Mouse (Mus musculus): ENCODE results near the gene Cmtm4.

Gene Cmtm4

DNA sequence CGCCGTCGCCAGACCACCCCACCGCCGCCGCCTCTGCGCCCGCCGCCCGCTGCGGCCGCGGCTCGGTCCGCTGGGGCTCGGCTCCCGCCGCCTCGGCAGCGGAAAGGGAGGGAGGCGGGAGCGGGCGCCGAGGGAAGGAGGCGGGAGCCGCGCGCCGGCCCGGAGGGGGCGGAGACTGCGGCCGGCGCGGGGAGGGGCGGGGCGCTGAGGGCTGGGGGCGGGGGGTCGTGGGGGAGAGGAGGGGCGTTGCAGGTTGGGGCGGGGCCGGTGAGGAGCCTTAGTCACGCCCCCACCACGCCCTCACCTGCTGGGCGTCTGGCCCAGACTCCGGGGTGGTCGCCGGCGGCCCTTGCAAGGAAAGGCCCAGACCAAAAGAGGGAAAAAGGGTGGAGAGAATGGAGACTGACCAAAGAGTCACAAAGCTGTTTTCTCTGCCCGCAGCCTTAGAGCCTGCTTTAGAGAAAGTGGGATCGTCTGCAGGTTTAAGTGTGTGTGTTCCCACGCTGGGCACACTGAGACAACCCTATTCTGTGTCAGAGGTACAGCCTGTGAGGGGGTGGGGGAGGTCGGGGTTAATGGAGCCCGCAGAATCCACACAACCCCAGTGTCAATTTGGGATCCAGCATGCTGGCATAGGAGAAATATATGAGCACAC, at the start of gene Cmtm4:
Cmtm4 (minus strand) TSS at position 105 of the 655 bp plus-strand sequence.
- DNase-seq, result peak; percentile 67

DNA sequence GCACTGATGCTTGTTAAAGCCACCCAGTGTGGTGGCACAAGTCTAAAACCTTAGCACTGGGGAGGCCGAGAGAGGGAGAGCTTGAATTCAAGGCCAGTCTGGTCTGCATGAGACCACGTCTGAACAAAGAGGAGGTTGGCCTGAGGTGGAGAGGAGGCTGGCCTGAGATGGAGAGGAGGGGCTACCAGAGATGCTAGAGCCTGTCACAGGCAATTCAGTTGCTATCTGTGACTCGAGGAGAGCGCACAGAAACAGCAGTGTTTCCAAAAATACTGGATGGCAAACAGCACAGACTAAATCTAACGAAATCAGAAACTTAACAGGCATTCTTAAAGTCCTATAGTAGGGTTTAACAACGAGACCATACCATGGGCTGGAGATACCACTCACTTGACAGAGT, 49.6 kb upstream of the Cmtm4 start:
- DNase-seq, result no peak

DNA sequence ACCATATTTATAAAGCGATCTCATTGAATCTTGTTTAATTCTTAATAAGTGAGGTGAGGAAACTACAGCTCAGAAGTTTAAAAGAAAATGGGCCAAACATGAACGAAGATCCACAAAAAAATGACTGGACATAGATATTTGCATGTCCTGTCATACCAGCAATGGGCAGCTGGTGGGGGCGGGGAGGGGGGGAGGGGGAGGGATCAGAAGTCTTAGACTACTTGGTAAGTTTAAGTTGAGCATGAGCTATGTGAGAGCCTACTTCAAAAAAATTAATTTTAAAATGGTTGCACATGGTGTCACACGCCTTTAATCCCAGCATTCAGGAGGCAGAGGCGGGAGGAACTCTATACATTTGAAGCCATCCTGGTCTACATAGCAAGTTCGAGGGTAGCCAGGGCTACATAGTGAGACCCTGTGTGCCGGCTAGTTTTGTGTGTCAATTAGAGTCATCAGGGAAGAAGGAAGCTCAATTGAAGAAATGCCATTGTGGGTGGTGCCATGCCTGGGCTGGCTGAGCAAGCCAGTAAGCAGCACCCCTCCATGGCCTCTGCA, 47.6 kb upstream of the Cmtm4 start:
- DNase-seq, result no peak

DNA sequence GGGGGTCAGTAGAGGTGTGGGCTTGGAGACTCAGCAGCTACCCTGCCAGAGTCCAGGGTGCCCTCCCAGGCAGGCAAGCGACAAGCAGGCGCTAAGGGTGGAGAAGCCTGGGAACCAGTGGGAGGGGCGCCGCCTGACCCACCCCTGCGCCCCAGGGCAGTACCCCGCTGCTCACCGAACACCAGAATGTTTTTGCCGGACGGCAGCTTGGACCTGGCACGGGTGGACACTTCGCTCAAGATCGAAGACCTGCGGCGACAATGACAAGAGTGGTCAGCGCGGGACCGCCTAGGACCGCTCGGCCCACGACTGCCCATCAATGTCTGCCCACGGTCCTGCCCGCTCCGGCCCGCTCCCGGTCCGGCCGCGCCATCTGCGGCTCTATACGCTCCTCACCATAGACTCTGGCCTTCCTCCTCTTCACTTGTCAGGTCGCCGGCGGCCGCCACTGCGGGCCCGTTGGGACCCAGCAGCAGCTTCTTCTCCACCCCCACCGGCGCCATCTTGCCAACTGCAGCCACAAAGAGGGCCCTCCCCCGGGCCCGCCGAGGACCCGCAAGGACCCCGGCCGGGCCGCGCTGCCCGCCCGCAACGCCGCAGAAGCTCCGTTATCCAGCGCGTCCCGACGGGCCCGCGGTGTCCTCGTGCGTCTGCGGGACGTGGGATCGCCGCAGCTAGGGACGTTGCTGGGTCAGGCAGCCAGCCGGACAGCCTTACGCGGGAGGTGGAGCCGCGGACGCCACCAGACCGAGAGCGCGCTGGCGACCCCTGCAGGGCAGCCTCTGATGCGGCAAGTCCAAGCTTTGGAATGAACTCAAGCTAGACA, 46.9 kb upstream of the Cmtm4 start, which contains the start of gene Dync1li2:
Dync1li2 (minus strand) TSS at position 749 of the 826 bp plus-strand sequence.
- DNase-seq, result peak; percentile 97

DNA sequence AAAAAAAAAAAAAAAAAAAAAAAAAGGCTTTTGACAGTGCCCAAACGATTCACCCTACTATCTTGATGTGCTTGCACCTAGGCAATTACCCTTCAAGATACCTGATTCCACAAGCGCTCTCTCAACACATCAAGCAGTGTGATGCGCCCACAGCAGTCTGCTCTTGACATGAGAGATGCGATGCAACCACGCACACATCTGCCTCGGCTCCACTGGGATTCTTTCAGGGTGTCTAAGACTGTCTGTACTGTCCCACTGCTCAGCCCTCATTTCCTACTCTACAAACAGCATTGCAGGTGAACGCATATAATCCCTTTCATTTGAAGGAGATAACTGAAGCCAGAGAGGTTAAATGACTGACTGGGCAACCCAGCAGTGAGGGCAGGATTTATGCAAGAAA, 46.0 kb upstream of the Cmtm4 start:
- DNase-seq, result no peak

DNA sequence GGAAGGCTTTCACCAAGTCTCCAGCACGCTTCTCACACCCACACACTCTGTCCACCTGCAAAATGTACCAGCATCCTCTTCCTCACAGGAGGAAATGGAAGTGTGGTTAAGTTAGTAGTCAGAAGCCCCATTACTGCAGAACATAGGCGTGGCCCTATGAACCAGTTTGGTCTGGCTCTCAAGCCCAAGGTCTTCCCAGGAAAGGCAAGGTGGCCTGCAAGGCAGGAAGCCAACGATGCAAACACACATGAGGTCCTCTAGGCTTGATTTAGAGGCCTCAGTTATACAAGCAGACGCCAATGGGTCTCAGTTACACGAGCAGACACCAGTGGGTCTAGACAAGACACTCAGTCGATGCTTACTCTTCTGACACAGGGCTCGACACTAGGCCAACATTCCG, 43.9 kb upstream of the Cmtm4 start:
- no peak for DNase-seq

DNA sequence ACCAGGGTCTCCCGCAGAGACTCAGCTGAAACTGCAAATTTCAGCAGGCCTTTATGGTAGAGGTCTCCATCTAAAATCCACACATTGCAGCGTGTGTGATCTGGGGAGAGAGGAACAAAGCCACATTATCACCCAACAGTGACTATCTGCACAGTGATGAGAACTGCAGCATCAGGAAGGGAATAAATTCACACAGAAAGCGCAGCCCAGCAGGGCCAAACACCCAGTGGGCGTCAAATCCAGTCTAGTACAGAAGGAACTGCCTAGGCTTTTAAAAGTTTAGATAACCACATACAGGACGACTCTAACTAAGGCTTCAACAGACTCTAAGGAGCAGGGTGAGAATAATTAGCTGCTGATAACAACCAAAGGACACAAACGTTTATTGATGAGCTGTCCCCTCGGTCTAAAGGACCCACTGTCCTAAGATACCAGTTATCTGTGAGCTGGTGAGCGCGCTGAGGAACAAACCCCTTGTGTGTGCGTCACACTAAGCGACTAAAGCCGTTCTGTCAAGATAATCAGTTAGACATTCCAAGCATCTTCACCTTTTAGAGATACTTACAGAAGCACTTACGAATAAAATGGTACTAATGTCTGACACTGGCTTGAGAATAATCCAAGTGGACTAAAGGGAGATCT, 42.0 kb upstream of the Cmtm4 start:
- no peak for DNase-seq

DNA sequence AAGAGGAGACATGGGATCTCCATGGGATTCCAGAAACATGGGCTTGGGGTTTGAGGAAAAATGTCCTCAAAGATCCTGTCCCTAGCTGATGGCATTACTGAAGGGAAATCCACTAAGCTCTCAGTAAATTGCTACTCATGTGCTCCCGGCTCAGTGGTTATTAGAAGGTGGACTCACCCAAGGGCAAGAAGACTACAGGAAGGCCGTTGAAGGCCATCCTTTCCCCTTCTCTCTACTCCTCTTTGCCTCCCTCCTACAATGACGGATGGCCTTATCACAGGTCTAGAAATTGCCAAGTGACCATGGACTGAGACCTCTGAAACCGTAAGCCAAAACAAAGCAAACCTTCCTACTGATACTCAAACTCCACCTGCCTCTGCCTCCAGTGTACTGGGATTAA, 41.0 kb upstream of the Cmtm4 start:
- no peak for DNase-seq

DNA sequence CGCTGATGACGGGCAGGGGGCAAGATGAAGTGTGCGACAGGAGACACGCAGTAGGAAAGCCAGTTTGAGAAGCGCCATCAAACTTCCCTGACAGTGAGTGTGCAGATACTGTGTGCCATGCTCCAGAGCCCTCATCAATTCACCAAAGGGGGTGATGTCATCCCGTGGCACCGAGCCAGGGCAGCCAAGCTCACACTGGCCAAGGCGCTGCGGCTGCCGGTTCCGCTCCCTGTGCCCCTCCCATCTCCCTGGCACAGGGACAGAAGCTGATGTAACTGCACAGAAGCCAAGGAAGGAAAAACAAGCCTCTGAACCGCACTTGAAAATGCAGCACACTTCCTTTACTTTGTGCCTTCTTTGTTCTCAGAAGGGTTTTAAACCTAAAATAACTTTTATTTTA, 40.4 kb upstream of the Cmtm4 start:
- peak; percentile 94 for DNase-seq

DNA sequence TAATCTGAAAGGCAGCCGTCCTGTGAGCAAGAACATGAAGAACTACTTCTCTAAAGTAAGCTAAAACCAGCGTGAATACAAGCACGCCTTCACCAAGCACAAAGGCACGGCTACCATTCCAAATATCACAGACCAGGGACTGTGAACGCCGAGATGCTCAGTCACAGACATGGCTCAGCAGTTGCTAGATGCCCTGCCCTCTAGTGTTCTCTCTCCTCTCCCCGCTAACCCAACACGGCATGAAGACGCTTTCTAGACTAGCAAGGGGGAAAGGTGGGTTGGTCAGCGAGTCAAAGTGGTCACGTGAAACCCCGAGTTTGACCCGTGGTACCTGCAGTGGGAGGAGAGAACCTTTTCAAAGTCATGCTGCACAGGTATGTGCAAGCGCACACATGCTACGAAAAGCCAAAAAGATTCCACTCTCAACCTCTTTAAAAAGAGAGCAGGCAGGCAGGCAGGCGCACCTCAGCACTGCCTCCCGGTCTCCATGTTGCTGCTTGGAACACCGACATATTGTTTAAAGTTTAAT, 39.3 kb upstream of the Cmtm4 start:
- no peak for DNase-seq

DNA sequence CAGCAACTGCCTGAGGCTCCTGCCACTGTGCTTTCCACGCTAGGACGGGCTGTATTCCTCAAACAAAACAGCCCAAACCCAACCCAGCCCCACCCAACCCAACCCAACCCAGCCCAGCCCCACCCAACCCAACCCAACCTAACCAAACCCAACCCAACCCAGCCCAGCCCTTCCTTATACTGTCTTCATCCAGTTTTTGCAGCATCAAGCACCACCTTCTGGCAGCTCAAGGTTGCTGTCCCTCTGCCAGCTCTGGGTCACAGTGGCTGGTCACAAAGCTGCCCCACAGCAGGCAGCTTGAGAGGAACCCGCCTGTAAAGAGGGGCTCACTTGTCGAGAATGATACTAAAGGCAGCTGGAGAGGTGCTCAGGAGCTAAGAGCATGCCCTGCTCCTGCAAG, 38.7 kb upstream of the Cmtm4 start:
- DNase-seq, result no peak

DNA sequence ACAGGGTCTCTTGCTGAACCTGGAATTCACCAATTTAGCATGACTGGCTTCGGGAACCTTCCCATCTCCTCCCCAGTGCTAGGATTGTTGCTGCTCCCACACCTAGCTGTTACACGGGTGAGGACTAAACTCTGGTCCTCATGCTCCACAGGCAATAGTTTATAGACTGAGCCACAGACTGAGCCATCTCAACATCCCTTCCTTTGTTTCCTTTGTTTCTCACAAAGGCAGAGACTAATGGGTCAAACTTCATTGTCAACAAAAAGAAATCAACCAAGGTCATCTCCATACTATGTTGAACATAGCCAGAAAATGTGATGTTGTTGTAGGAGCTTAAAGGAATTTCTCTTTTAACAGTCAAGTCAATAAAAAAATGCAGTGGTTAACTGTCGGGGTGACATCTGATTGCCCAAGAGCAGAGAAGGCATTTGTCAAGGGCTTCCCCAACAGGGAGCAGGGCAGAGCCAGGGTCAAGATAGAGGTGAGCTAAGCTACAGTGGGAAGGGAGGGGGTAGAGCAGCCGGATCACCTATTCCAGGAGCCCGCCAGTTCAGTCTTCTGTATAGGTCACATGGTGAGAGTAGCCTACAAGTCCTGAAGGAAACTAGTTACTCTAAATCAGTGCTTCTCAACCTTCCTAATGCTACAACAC, 37.7 kb upstream of the Cmtm4 start:
- DNase-seq, result no peak

DNA sequence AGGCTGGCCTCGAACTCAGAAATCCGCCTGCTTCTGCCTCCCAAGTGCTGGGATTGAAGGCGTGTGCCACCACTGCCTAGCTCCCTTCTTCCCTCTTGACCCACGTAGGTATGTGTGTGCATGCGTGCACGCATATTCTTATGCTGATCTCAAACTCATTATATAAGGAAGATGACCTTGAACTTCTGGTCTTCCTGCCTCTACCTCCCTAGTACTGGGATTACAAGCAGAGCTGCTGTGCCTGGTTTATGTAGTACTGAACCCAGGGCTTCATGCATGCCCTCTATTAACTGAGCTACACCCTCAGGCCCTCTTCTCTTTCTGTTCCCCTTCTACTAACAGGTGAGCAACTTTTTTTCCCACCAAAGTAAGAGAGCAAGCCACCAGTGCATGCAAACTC, 37.0 kb upstream of the Cmtm4 start:
- DNase-seq, result no peak

DNA sequence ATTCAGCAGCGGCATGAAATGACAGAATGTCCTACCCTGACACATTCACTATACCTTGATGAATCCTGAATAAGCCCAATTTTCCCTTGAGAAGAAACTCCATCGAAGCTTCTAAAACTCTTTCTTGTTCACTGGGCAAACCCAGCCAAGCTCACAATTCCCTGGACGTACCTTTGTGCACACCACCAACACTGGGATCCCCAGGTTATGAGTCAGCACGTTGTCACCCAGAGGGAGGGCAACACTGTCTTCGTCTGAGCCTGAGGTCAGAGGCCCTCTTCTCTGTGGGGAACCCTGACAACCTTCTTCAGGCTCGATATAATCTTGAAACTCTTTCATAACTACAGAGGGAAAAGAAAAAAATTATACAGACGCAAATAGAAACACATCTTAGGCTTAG, 34.6 kb upstream of the Cmtm4 start:
- DNase-seq, result no peak

DNA sequence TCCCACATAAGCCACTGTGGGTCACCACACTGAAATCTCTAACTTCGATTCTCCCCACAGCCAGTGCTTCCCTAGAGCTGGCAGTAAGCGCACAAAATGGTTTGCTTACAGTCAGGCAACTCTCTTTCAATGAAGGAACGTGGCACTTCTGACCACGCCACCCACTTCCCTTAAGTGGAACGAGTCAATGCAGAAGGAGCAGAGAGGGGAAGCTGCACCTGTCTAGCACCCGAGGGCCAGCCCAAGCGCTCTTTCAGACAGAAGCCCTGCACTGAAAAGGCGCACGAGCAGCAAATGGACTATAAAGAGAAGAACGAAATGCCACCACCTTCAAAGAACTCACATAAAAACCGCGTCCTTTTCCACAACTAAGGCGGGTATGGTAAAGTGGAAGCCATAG, 32.1 kb upstream of the Cmtm4 start:
- no peak for DNase-seq

DNA sequence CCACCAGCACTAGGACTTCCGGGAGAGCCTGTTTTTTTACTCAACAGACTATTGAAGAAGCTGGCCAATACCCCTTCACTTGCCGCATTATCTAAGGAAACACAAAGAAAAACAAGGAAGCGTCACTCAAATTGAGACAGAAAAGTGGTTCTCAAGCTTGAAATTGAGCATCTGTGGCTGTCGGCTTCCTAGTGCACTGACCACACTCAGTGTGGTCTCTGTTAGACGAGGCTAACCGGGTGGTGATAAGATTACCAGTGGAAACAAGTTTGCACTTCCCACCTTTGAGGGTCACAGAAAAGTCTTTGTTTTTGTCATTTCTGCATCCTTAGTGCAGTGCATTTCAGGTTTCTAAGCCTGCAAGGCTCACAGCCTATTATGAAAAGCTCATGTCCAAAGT, 26.7 kb upstream of the Cmtm4 start:
- no peak for DNase-seq

DNA sequence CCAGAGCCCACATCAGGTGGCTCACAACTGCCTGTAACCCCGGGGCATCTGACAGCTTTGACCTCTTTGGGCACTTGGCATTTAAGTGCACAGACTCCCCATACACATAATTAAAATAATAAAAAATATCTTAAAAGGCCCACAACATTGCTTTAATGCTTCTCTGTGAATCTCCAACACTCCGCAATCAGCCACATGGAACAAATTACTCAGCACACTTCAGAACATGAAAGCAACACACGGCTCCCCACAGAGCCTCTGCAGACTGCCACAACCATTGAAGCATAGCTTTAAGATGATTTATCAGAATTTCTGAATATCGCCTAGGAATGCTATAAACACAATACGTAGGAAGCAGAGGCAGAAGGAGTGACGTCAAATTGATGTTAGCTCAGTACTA, 20.4 kb upstream of the Cmtm4 start:
- DNase-seq, result no peak

DNA sequence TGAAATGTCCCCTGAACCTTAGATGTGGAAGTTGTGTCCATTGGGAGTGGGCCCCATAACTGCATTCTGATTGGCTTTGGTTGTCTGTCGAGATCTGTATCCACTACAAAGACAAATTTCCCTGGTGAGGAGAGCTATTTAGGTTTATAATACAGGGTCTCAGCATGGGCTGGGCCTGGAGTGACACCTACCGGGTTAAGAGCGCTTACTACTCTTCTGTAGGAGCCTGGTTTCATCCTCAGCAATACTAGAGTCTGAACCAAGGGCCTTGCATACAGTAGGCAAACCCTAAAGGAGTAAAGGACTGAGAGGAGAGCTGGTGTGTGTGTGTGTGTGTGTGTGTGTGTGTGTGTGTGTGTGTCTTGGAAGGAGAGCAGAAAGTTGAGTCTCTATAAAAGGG, 18.6 kb upstream of the Cmtm4 start:
- DNase-seq, result no peak

DNA sequence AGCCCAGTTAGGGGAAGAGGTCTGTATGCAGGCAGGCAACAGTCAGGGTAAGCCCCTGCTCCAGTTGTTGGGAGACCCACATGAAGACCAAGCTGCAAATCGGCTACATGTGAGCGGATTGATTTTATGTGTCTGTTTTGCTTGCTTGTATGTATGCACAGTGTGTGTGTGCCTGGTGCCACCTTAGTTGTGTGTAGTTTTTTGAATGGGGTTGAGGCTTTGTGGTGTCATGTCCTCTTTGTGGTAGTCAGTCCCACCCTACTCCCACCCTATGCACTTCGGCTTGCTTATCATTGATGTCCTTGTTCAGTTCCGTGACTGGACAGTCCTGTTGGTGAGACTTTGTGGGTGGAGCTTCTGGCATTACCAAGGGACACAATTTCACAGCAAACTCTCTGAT, 18.2 kb upstream of the Cmtm4 start:
- DNase-seq, result no peak

DNA sequence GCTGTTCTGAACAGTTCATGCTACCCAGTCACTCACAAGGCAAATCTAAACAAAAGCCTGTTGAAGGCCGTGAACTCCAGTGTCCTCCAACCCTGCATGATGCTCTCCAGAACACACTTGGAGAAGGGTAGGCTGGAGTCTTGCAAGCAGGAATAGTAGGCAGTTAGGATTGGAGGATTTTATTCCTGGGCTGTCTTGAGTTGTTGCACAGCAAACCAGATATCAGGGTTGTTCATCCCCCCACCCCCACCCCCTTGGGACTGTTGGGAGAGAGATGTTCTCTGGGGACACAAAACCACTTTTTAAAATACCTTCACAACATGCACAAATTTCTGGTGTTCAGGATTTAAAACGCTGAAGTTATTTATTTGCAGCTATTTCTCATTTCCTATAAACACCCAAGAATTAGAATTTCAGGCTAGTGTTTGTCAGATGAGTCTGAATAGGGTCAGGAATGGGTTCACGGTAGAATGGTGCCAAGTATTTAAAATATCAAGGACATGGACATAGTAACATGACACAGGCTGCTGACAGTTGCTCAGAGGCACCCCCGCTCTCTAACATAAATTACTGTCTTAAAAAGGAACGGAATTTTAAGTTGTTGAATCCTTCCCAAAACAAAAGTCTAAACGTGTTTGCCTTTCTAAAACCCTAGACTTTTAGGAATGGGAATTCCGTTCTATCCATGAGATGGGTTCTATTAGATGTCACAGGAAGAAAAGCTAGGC, 17.4 kb upstream of the Cmtm4 start:
- DNase-seq, result no peak

DNA sequence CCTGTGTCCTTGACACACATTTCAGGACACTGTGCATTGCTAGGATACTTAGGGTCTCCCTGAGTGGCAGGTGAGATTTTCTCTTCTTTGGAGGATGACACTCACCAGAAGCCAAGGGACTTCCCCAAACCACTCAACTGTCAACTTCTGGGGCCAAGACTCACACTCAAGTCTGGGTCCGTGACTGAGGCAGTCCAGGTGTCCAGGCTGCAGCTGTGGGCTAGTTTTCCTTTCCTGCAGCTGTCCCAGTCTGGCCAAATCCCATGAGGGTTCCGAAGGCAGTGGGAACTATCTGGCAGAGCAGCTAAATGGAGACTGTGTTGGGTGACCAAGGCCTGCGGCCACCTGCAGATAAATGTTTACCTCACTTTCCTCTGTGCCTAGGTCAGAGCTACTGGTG, 16.4 kb upstream of the Cmtm4 start:
- DNase-seq, result no peak

DNA sequence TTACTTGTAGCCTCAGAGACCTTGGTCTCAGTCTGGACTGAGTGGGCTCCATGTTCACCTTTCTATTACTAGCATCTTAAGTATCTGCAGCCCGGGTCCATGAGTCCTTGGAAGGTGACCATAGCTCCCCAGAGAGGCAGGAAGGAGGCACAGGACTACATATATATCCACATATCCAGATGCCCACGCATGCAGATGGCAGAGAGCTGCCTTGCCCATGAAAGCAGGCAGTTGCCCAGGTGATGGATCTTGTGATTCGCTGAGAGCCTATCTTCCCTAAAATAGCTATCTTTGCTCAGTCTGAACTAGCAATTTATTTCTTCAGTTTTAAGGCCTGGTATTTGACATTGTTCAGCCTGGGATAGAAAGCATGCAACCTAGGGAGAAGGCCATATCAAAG, 15.9 kb upstream of the Cmtm4 start:
- DNase-seq, result no peak

All from right cerebral cortex, postnatal 4 days (tissue).